Mouse (Mus musculus) duodenum, adult 2 months (tissue): ENCODE results near the gene Hspg2. TPM values are rescaled to one million over a fixed set of nuclear protein-coding genes. Genes with fewer than 3 reads are reported as not detected.

Source experiments
- polyA plus RNA-seq: library from polyadenylated mRNA; depleted of rRNA; stranded (reverse); fragments of >200 nt; gene quantifications from 2 replicates; pipeline ENCODE4 v1.2.3, GENCODE M21; 2012; ENCODE audit warnings: low replicate concordance; rRNA removed

Hspg2 gene
- 38.7 and 49.1 TPM in 2 replicates for polyA plus RNA-seq

GRCm38 (mm10) chr4:137468260-137469080 is at the start of gene Hspg2:
Hspg2 (plus strand) TSS chr4:137468769.

GRCm38 (mm10) chr4:137430502-137430901 is 38.1 kb upstream of the Hspg2 start, which contains the start of gene Cela3b:
Cela3b (minus strand) TSS chr4:137430540.

GRCm38 (mm10) chr4:137453234-137453767 is 15.3 kb upstream of the Hspg2 start, which contains the start of gene 1700013G24Rik:
1700013G24Rik (plus strand) TSS chr4:137453284.

GRCm38 (mm10) chr4:137574469-137574868 is 105.9 kb downstream of the Hspg2 start, which contains the start of gene Ldlrad2:
Ldlrad2 (minus strand) TSS chr4:137574569.

GRCm38 (mm10) chr4:137593601-137594495 is 125.3 kb downstream of the Hspg2 start, which contains the start of gene Usp48:
Usp48 (plus strand) TSS chr4:137593755.

Other genes with a start within 250 kb of the Hspg2 start
- 5.9 and 6.3 TPM in 2 replicates for gene Wnt4, start 191.3 kb upstream of the Hspg2 start, polyA plus RNA-seq
- gene Cdc42, start 111.0 kb upstream of the Hspg2 start, polyA plus RNA-seq = 14.6 and 17.3 TPM in 2 replicates
- gene Cela3a, start 59.0 kb upstream of the Hspg2 start, polyA plus RNA-seq = 3.7 TPM in 1 of 2 replicates, not detected in the other
- gene Cela3b, start 38.2 kb upstream of the Hspg2 start, polyA plus RNA-seq = 7.5 and 5,387 TPM in 2 replicates
- gene 1700013G24Rik, start 15.5 kb upstream of the Hspg2 start, polyA plus RNA-seq = not detected in 2 replicates
- gene Ldlrad2, start 105.8 kb downstream of the Hspg2 start, polyA plus RNA-seq = not detected in 2 replicates
- gene Usp48, start 125.0 kb downstream of the Hspg2 start, polyA plus RNA-seq = 23.6 and 24.0 TPM in 2 replicates
- gene Rap1gap, start 196.0 kb downstream of the Hspg2 start, polyA plus RNA-seq = 58.0 and 216 TPM in 2 replicates